Mouse (Mus musculus) Patski (cell line): ENCODE data around the gene Wfdc15a. TPM values are rescaled to one million over a fixed set of nuclear protein-coding genes. Genes with fewer than 3 reads are reported as not detected.

Experiments
- ATAC-seq: fragments of 100-300 bp; one replicate; pipeline ENCODE4 v1.8.0; 2021
- CTCF ChIA-PET: fragments of 350-600 bp; sonication (Branson Sonifier 250); formaldehyde crosslinking; loops from one replicate; lab custom pipeline; 2022; ENCODE audit warnings: inconsistent platforms; lab: Charles Lee
- POLR2A ChIA-PET: fragments of 350-600 bp; sonication (Branson Sonifier 250); formaldehyde crosslinking; loops from one replicate; lab custom pipeline; 2022; ENCODE audit warnings: antibody characterized with exemption, inconsistent platforms; lab: Charles Lee
- DNase-seq: peaks from one replicate; pipeline ENCODE4 v3.0.0-alpha.2; 2011; ENCODE audit warnings: low read depth, low spot score
- H3K27me3 ChIP-seq: fragments of 371-371 bp; one replicate; pipeline ENCODE4 v1.5.1; 2021
- CTCF ChIP-seq: fragments of 100-300 bp; IDR thresholded peaks from one replicate; pipeline ENCODE4 v1.5.1; 2021
- in situ Hi-C: fragments of 300-500 bp; cut with MboI; formaldehyde crosslinking; loops from 3 replicates; pipeline ENCODE4 v1.11.1; 2018; ENCODE audit warnings: low pct_unique_long_range_greater_than_20kb, mixed read lengths
- polyA plus RNA-seq: library from polyadenylated mRNA; unstranded; gene quantifications from one replicate; pipeline ENCODE4 v1.2.3, GENCODE M21; 2021

Wfdc15a gene
- polyA plus RNA-seq, 1 experiment from 2014 or later = not detected

- POLR2A ChIA-PET = no interaction called here
- CTCF ChIA-PET = interaction anchor here (1.1 to 1.3 kb wide), 2 partner anchors 14 to 19 kb away, joined by 3 read pairs; no protein-coding TSS in a partner anchor
These were observed 41.1 kb downstream of the Wfdc15a start for GRCm38 (mm10) chr2:164158838-164159237.

GRCm38 (mm10) chr2:164156158-164156557 is 43.8 kb downstream of the Wfdc15a start:
- POLR2A ChIA-PET = no interaction called here
- ATAC-seq = no peak
- H3K27me3 ChIP-seq = no peaks in the 10 kb centered on the region
- DNase-seq = no peak
- in situ Hi-C loops = no loop called here
- no peak for TF ChIP-seq CTCF
- CTCF ChIA-PET = no interaction called here

More at GRCm38 (mm10) chr2:164158838-164159237, 41.1 kb downstream of the Wfdc15a start:
- no peaks in the 10 kb centered on the region for H3K27me3 ChIP-seq
- TF ChIP-seq CTCF = no peak
- ATAC-seq (no peak), DNase-seq (no peak)
- in situ Hi-C loops = no loop called here

- in situ Hi-C loops = no loop called here
- no peak for TF ChIP-seq CTCF
- no peaks in the 10 kb centered on the region for H3K27me3 ChIP-seq
- DNase-seq (no peak), ATAC-seq (no peak)
- CTCF ChIA-PET = interaction anchor here (1.2 kb wide), 1 partner anchor 10 kb away, joined by 3 read pairs; no protein-coding TSS in a partner anchor
- POLR2A ChIA-PET = no interaction called here
These were observed 45.9 kb downstream of the Wfdc15a start for GRCm38 (mm10) chr2:164154007-164154406.

- POLR2A ChIA-PET = no interaction called here
- ATAC-seq = no peak
- no peaks in the 10 kb centered on the region for H3K27me3 ChIP-seq
- in situ Hi-C loops = no loop called here
- no peak for DNase-seq
- TF ChIP-seq CTCF = no peak
- CTCF ChIA-PET = no interaction called here
These were observed 47.6 kb downstream of the Wfdc15a start for GRCm38 (mm10) chr2:164152341-164152740.

- POLR2A ChIA-PET = interaction anchor here (0.7 kb wide), 1 partner anchor 58 kb away, joined by 3 read pairs; no protein-coding TSS in a partner anchor
- CTCF ChIA-PET = interaction anchor here (0.6 kb wide), 1 partner anchor 30 kb away, joined by 3 read pairs; no protein-coding TSS in a partner anchor
- no peak for DNase-seq
- no peak for TF ChIP-seq CTCF
- no peaks in the 10 kb centered on the region for H3K27me3 ChIP-seq
- peak; percentile 26 for ATAC-seq
- in situ Hi-C loops = no loop called here
These were observed 49.7 kb downstream of the Wfdc15a start for GRCm38 (mm10) chr2:164150086-164150760.

Other genes with a start within 250 kb of the Wfdc15a start
- 219 TPM for gene Ywhab, start 205.2 kb downstream of the Wfdc15a start, polyA plus RNA-seq
- 0.60 TPM for gene Pabpc1l, start 174.7 kb downstream of the Wfdc15a start, polyA plus RNA-seq
- 28.8 TPM for gene Stk4, start 129.8 kb downstream of the Wfdc15a start, polyA plus RNA-seq
- 58.3 TPM for gene Tomm34, start 129.0 kb downstream of the Wfdc15a start, polyA plus RNA-seq
- not detected for gene Kcns1, start 29.0 kb downstream of the Wfdc15a start, polyA plus RNA-seq
- gene Wfdc5, start 17.4 kb downstream of the Wfdc15a start, polyA plus RNA-seq = 0.05 TPM
- gene Wfdc12, start 9.5 kb downstream of the Wfdc15a start, polyA plus RNA-seq = not detected
- not detected for gene Wfdc15b, start 21.5 kb upstream of the Wfdc15a start, polyA plus RNA-seq
- not detected for gene Svs2, start 38.3 kb upstream of the Wfdc15a start, polyA plus RNA-seq
- gene Svs3b, start 56.5 kb upstream of the Wfdc15a start, polyA plus RNA-seq = not detected
- gene Svs4, start 78.3 kb upstream of the Wfdc15a start, polyA plus RNA-seq = not detected
- gene Svs3a, start 89.1 kb upstream of the Wfdc15a start, polyA plus RNA-seq = not detected
- gene Svs6, start 116.6 kb upstream of the Wfdc15a start, polyA plus RNA-seq = not detected
- gene Svs5, start 132.6 kb upstream of the Wfdc15a start, polyA plus RNA-seq = not detected
- 149 TPM for gene Slpi, start 189.0 kb upstream of the Wfdc15a start, polyA plus RNA-seq
- gene Rbpjl, start 203.0 kb upstream of the Wfdc15a start, polyA plus RNA-seq = 0.06 TPM
- 0.10 TPM for gene Matn4, start 205.0 kb upstream of the Wfdc15a start, polyA plus RNA-seq
- 672 TPM for gene Sdc4, start 243.8 kb upstream of the Wfdc15a start, polyA plus RNA-seq